Mouse (Mus musculus) stomach, postnatal 0 days (tissue): Measurements from ENCODE around the gene Slc2a13.

ENCODE experiments used
- CTCF ChIP-seq: IDR thresholded peaks from 2 replicates; pipeline ENCODE4 v1.5.1; 2016; ENCODE audit warnings: antibody characterized with exemption, low read depth, mild to moderate bottlenecking, moderate library complexity
- EP300 ChIP-seq: optimal IDR thresholded peaks from 2 replicates; pipeline ENCODE3; 2016; ENCODE audit warnings: antibody characterized with exemption

GRCm38 (mm10) chr15:91457202-91457601 is 115.9 kb downstream of the Slc2a13 start:
- TF ChIP-seq CTCF (no peak), EP300 (no peak)
